Mouse (Mus musculus): ENCODE measurements around the gene Atp5mpl.
"Not testable (repeated sequence)": the region's sequence is repeated elsewhere in the genome, so short reads cannot be mapped to it uniquely, and the experiment has no call there.

Atp5mpl gene

GRCm38 (mm10) chr12:111950486-111950885, 16.3 kb downstream of the Atp5mpl start:
- in situ Hi-C loops (cut with MboI, MseI) = loop anchor here (5.0 to 10.0 kb wide), 2 partner anchors 73 to 636 kb away; no protein-coding TSS in a partner anchor

DNA sequence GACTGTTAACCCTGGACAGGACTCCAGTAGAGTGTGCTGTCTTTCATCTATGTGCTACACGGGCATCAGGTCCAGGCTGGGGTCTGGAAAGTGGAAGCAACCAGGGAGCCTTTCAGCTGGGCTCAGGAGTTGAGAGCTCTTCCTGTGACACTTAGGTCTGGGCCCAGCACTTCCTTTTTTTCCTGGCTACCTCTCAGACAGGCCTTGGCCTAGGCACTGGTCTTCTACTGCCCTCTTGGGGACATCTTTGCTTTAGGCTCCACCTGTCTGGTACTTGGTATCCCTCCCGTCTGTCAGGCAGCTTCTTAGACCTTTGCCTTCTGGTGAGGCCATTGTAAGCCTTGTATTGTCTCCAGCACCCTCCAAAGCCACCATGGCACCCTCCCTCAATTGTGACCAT, 20.1 kb downstream of the Atp5mpl start:
- in situ Hi-C loops (cut with MboI, MseI) = no loop called here

GRCm38 (mm10) chr12:111945765-111946655, 20.8 kb downstream of the Atp5mpl start:
- in situ Hi-C loops (cut with MboI, MseI) = not testable (repeated sequence)

- in situ Hi-C loops (cut with MboI, MseI) = no loop called here
These were observed 21.7 kb downstream of the Atp5mpl start for GRCm38 (mm10) chr12:111945115-111945514.

GRCm38 (mm10) chr12:111944065-111944987, 22.5 kb downstream of the Atp5mpl start:
- in situ Hi-C loops (cut with MboI, MseI) = not testable (repeated sequence)

DNA sequence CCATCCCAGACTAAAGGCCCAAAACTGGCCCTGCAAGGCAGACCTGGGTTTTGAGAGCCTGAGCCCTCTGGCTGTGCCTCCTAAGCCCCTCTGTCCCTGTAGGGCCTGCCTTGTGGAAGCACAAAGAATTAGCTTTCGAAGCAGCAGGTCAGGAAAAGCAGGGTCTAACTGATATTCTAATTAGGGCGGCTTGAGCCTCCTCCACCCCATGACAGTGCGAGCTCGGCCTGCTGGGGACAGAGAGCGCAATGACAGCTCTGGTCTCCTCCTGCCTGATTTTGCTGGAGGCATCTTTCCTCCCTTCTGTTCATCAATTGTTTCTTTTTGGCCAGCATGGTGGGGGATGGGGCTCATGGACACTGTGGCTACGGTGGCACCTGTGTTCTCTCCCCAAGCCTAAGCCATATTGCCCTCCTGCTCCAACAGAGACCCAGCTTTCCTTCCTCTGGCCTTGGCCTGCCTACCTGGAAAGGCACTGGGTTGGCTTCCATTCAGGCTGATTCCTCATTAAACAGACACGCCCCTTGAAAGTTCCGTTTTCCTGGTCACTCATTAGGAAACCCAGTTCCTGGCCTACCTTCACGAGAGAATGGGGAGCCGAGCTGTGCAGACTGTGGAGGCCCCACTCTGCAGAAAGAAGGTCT, 23.2 kb downstream of the Atp5mpl start:
- in situ Hi-C loops (cut with MboI, MseI) = no loop called here

GRCm38 (mm10) chr12:111938623-111939177, 28.1 kb downstream of the Atp5mpl start:
- in situ Hi-C loops (cut with MboI, MseI) = no loop called here

GRCm38 (mm10) chr12:111936706-111937550, 29.8 kb downstream of the Atp5mpl start:
- in situ Hi-C loops (cut with MboI, MseI) = no loop called here

DNA sequence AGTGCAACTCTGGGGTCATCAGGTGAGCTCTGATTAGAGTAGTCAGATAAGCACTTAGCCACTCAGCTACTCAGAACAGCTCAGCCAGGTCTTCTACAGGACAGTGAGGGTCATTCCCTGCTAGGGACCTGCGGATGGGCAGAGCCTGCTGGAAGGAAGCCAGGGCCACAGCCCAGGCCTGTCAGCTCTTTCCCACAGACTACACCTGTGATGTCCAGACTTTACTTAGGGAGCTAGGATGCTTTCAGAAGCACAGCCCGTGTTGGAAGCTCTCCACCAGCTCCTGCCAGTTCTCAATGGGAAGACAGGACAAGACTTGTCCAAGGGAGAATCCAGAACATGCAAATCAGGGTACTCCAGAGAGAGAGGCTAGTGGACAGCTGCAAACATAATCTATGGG, 32.8 kb downstream of the Atp5mpl start:
- in situ Hi-C loops (cut with MboI, MseI) = no loop called here

- in situ Hi-C loops (cut with MboI, MseI) = no loop called here
These were observed 33.6 kb downstream of the Atp5mpl start for GRCm38 (mm10) chr12:111933032-111933704.

DNA sequence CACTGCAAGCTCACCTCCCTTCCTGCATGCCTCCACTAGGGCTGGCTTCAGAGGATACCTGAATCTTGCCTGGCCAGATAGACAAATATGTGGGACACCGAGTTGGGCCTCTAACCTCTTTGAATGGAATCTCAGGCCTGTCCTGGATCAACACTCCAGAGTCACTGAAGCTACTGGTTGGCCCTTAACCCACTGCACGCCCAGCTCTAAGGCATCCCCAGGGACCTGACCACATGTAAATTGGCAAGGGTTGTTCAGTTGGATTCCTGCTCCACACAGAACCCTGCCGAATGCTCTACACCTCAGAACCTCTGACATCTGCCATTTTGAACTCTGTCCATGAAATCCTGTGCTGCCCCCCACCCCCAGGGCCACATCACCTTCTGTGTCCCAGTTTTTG, 34.3 kb downstream of the Atp5mpl start:
- in situ Hi-C loops (cut with MboI, MseI) = no loop called here

DNA sequence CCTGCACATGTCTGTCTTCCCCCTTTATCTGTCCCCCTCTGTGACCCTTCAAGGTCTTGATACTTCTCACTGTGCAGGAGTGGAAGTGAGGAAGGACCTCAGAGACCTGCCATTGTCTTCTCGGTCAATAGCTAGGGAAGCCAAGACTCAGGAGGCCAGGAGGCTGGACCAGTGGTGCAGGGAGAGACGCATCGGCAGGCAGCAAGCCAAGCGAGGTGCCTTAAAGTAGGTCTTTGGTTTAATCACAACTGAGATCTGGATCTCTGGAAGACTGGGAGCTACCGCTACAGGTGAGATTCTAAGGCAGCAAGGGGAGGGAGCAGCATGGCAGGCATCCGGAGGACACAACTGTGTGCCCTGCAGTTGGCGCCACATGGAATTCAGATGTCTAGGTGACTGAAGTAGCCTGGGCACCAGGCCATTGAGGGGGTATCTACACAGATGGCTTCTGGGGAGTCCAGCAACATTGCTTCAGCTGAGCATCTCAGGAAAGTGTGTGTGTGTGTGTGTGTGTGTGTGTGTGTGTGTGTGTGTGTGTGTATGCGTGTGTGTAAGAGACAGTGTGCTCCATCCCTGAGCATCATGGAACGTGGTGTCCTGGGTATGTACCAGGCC, 35.3 kb downstream of the Atp5mpl start:
- in situ Hi-C loops (cut with MboI, MseI) = no loop called here

DNA sequence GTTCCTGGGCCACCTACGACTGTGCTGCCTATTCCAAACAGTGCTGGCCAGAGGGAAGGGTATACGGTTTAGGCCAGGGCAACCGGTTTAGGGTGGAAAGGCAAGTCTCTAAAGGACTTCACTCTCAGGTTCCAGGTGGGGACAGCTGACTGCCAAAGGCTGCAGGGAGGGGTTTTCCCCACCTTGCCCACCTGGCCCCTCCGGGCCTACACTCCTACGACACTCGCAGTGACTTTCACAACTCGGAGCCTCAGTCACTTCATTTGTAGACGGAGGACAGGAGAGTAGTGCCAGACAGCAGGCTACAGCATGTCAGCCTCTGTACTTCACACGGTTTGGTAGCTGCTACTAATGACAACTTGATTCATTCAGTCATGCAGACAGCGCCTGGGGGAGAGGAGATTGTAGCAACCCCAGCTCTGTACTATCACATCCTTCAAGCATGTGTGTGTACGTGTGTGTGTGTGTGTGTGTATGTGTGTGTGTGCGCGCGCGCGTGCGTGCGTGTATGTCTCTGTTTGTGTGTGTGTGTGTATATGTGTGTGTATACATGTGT, 38.3 kb downstream of the Atp5mpl start:
- in situ Hi-C loops (cut with MboI, MseI) = no loop called here

DNA sequence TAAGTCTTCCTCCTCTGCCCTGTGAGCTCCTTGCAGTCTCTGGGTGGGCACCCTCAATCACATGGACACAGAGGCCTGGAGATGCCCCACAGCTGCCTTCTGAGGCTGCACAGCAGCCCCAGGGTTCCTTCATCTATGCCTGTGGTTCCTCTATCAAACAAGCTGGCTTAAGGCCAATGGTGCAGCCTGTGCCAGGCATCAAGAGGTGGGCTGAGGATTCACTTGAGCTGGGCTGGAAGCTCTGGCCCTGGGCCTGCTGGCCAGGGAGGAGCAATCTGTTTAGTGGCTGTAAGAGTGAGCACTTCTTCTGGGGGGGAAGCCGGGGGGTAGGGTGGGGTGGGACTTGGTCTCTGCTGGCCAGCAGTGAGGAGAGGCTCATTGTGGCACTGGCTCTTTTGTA, 39.4 kb downstream of the Atp5mpl start:
- in situ Hi-C loops (cut with MboI, MseI) = no loop called here

- in situ Hi-C loops (cut with MboI, MseI) = no loop called here
These were observed 43.7 kb downstream of the Atp5mpl start for GRCm38 (mm10) chr12:111923117-111923516.

GRCm38 (mm10) chr12:111920046-111920445, 46.7 kb downstream of the Atp5mpl start:
- in situ Hi-C loops (cut with MboI, MseI) = no loop called here

GRCm38 (mm10) chr12:111916514-111917217, 50.1 kb downstream of the Atp5mpl start:
- in situ Hi-C loops (cut with MboI, MseI) = no loop called here

DNA sequence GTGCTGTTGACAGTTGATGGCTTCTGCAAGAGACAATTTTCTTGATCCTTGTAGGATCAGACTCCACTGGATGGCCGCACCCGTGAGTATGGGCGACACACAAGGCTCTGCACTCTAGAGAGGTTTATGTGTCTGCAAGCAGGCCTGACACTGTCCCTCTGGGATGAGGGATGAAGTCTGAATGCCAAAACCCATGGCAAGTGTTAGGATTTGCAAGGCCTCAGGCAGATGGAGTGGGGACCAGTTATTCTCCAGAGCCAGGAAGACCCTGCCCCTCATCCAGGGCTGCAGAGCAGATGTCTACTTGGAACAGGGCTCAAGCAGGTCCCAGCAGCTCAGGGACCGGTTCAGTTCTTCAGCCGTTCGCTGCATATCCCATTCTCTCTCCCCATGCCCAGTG, 51.0 kb downstream of the Atp5mpl start:
- in situ Hi-C loops (cut with MboI, MseI) = no loop called here

DNA sequence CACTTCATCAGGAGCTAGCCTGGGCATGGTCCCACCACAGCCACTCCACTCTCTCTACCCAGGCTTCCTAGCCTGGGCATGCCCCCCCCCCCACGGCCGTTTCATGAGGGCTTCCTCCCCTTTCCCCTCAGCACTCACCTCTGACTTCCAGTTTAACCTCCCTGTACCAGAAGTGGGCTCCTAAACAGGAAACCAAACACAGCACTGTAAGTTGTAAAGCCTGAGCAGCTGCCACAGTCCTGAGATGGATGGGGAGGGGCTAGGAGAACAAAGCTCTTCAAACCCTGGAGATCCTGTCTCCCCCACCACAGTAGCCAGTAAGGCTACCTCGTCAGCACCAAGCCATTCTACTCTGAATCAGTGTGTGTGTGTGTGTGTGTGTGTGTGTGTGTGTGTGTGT, 52.7 kb downstream of the Atp5mpl start:
- in situ Hi-C loops (cut with MboI, MseI) = no loop called here

All from T-helper 1 cell (primary cell).